Comparison of ENCODE assay signal across 22 mouse cellular contexts in the genomic region with DNA sequence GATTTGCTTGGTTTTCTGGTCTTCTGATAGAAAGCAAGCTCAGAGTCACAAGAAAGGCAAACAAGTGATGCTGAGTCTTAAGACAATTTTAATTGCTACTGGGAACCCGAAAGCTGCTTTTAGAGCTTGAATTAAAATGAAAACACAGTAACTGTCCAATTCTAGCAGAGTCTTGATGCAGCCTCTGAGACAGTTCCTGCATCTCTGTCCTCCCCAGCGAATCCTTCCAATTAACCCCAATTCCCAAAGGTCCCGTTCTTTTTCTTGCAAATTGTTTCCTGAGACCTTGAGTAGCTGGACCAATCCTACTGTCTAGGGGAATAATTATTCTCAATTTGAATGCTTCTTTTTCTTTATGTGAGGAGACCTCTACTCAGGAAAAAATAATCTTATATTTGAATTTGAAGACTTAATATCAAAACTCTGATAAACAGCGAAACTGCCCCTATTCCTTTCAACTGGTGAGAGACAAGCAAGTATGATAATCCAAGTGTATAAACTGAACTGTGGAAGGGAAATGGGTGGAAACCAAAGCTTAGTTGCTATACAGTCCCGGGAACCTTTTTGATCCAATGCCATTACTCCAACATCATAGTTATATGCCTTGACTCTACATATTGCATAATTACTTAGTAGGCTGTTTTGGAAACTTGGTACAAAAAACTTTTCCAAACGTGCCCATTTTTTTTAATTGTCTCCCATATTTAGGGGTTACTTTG.
DNase-seq lines count a peak whose midpoint lies in the region; ATAC-seq lines count a peak whose summit lies in the region.
"Had no signal": no experiment of that assay in that cellular context is flagged by ENCODE, and none has a peak within 500 bp of the region (broad histone marks: within the 10 kb centered on the region; RNA-seq: fewer than 3 reads in every experiment).

No protein-coding gene starts in this region.

- H3K9me3 ChIP-seq in forebrain, embryonic 12.5 days = no peaks in the 10 kb centered on the region
- H3K9me3 ChIP-seq in forebrain, embryonic 10.5 days = no peaks in the 10 kb centered on the region
- H3K9me3 ChIP-seq in forebrain, embryonic 14.5 days (replicated peaks; ENCODE audit: control insufficient read depth, low read length) = no peaks in the 10 kb centered on the region
- H3K9me3 ChIP-seq: embryonic facial prominence, embryonic 13.5 days; heart, embryonic 12.5 days; hindbrain, embryonic 15.5 days had no signal

- H3K4me3 ChIP-seq in forebrain, embryonic 12.5 days (replicated peaks) = no peak overlapping the region
- no peak overlapping the region for H3K4me3 ChIP-seq in forebrain, embryonic 10.5 days
- no peak overlapping the region for H3K4me3 ChIP-seq in forebrain, embryonic 14.5 days (ENCODE audit: low read depth, low read length)
- H3K4me3 ChIP-seq: embryonic facial prominence, embryonic 13.5 days; gastrocnemius, adult 2 months; heart, embryonic 12.5 days; hindbrain, embryonic 15.5 days had no signal

- H3K4me1 ChIP-seq in forebrain, embryonic 12.5 days = no peaks in the 10 kb centered on the region
- peaks cover 31% of the 10 kb centered on the region for H3K4me1 ChIP-seq in forebrain, embryonic 10.5 days
- H3K4me1 ChIP-seq in forebrain, embryonic 14.5 days (ENCODE audit: control insufficient read depth, insufficient read depth, low read length) = no peaks in the 10 kb centered on the region; the same call in 1 of the 2 replicates
- H3K4me1 ChIP-seq: embryonic facial prominence, embryonic 13.5 days; heart, embryonic 12.5 days; hindbrain, embryonic 15.5 days had no signal

- H3K36me3 ChIP-seq in forebrain, embryonic 12.5 days (replicated peaks) = no peaks in the 10 kb centered on the region
- H3K36me3 ChIP-seq in forebrain, embryonic 10.5 days (replicated peaks) = no peaks in the 10 kb centered on the region
- no peaks in the 10 kb centered on the region for H3K36me3 ChIP-seq in forebrain, embryonic 14.5 days (ENCODE audit: control insufficient read depth, insufficient read depth, low read length)
- H3K36me3 ChIP-seq: embryonic facial prominence, embryonic 13.5 days; G1E; heart, embryonic 12.5 days; hindbrain, embryonic 15.5 days had no signal

- H3K9ac ChIP-seq in forebrain, embryonic 12.5 days = no peak overlapping the region
- H3K9ac ChIP-seq in forebrain, embryonic 14.5 days (ENCODE audit: low read length) = no peak overlapping the region
- H3K9ac ChIP-seq: embryonic facial prominence, embryonic 13.5 days; heart, embryonic 12.5 days; hindbrain, embryonic 15.5 days had no signal

- H3K27ac ChIP-seq in forebrain, embryonic 12.5 days = no peak overlapping the region
- H3K27ac ChIP-seq in forebrain, embryonic 10.5 days = no peak overlapping the region
- H3K27ac ChIP-seq in forebrain, embryonic 14.5 days (ENCODE audit: low read depth, low read length) = no peak overlapping the region
- H3K27ac ChIP-seq: embryonic facial prominence, embryonic 13.5 days; gastrocnemius, adult 2 months; hindbrain, embryonic 15.5 days had no signal

- WGBS in forebrain, embryonic 12.5 days = 19% methylated on average over 6 of the region's 6 CpGs
- 29% methylated on average over 6 of the region's 6 CpGs for WGBS in forebrain, embryonic 10.5 days
- whole genome bisulfite sequencing in forebrain, embryonic 14.5 days = 9% methylated on average over 6 of the region's 6 CpGs

- H3K27me3 ChIP-seq in forebrain, embryonic 12.5 days = 0 out of 2 replicates have a peak, but pooled peaks cover 3% of the 10 kb centered on the region
- H3K27me3 ChIP-seq in forebrain, embryonic 10.5 days (ENCODE audit: poor library complexity, severe bottlenecking) = peaks cover 54% of the 10 kb centered on the region
- H3K27me3 ChIP-seq in forebrain, embryonic 14.5 days (replicated peaks; ENCODE audit: control insufficient read depth, insufficient read depth, low read length) = no peaks in the 10 kb centered on the region
- H3K27me3 ChIP-seq: embryonic facial prominence, embryonic 13.5 days; heart, embryonic 12.5 days had no signal

- peak; percentile 19 for DNase-seq in embryo, embryonic 10.5 days (ENCODE audit: low spot score)
- DNase-seq in embryo, embryonic 10 days (ENCODE audit: low spot score) = no peak
- no peak for DNase-seq in forebrain, embryonic 10.5 days (ENCODE audit: extremely low spot score, low spot score)
- DNase-seq in kidney, postnatal 14 days = peak; percentile 33
- no peak for DNase-seq in kidney, postnatal 25 days
- peak; percentile 19 for DNase-seq in forebrain, embryonic 14.5 days (ENCODE audit: low spot score)
- no peak for DNase-seq in layer of hippocampus, postnatal 25 days (ENCODE audit: extremely low spot score in 1 of 2, low spot score in 1 of 2)
- DNase-seq: adrenal gland, adult 8-10 months; adrenal gland, postnatal 36 days; B cell, adult 2 months; cerebellum, adult 11 months; cerebellum, postnatal 25 days; gastrocnemius, adult 2 months; gastrocnemius, postnatal 25 days; heart, postnatal 36 days; kidney, adult 8-10 months had no signal

- H3K4me2 ChIP-seq in forebrain, embryonic 12.5 days = no peak overlapping the region
- H3K4me2 ChIP-seq in forebrain, embryonic 14.5 days (ENCODE audit: low read length) = no peak overlapping the region
- H3K4me2 ChIP-seq: embryonic facial prominence, embryonic 13.5 days; heart, embryonic 12.5 days; hindbrain, embryonic 15.5 days had no signal

- ATAC-seq in forebrain, embryonic 12.5 days (ENCODE audit: low FRiP score) = peak; percentile 51; the same call in 1 of the 2 replicates
- peak; percentile 68; the same call in 1 of the 2 replicates for ATAC-seq in forebrain, embryonic 14.5 days
- ATAC-seq: CD4-positive, CD25-positive, alpha-beta regulatory T cell, adult 4 months had no signal

Comparison
In these comparisons a context has a peak if more than half of its experiments do, and no peak if none do; other contexts are left out.
1. DNase-seq: peak in embryo, embryonic 10.5 days (single experiment), kidney, postnatal 14 days (single experiment) and forebrain, embryonic 14.5 days (single experiment); none in embryo, embryonic 10 days (single experiment), forebrain, embryonic 10.5 days (single experiment), kidney, postnatal 25 days (0 of 2) and layer of hippocampus, postnatal 25 days (0 of 2).